Mouse (Mus musculus) liver, embryonic 18 days (tissue): ENCODE results near the gene Commd8. TPM values are rescaled to one million over a fixed set of nuclear protein-coding genes. Genes with fewer than 3 reads are reported as not detected.

Experiments
- polyA plus RNA-seq: library from polyadenylated mRNA; depleted of rRNA; stranded (reverse); fragments of >200 nt; gene quantifications from 2 replicates; pipeline ENCODE4 v1.2.3, GENCODE M21; 2012; rRNA removed

Gene Commd8
- 14.7 and 17.6 TPM in 2 replicates for polyA plus RNA-seq

GRCm38 (mm10) chr5:72167594-72168284 lies at the start of gene Commd8:
TSS of gene Commd8 (minus strand) at chr5:72168189.

